Mouse (Mus musculus) ovary, adult 10 weeks (tissue): ENCODE results near the gene Mrpl32. TPM values are rescaled to one million over a fixed set of nuclear protein-coding genes. Genes with fewer than 3 reads are reported as not detected.

Experiments
- polyA plus RNA-seq: library from polyadenylated mRNA; stranded (reverse); fragments of 350-450 nt; fragmentation: Illumina TruSeq; extraction: RNeasy Lipid Tissue Mini Kit (QIAGEN cat#74804); gene quantifications from one replicate; pipeline ENCODE4 v1.2.3, GENCODE M21; 2014

The Mrpl32 gene
- 202 TPM for polyA plus RNA-seq

DNA sequence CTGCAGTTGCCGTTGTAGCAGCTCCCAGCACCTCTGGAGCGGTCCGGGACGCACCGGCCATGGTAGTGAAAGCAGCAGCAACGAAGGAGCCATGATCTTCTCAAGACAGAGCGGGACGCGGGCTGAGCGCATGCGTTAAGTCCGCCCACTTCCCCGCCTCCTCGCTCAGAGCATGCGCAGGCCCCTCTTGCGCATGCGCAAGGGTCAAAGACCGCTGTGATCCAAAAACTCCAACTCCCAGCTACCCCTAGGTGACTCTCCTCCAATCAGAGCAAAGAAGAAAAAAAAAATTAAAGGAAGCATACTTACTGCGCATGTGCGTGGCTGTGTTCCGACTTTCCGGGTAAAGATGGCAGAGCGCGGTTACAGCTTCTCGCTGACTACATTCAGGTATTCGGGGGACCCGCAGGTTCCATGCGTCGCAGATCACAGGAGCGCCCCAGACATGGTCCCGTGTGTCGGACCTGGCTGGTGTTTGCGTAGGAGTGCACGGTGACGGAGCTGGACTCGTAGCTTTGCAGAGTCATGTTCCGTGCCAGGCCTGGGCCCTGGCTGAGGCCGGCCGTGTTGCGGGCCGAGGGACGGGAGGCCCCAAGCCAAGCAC, at the start of gene Mrpl32, which contains the start of gene Psma2:
Mrpl32 (minus strand) TSS at position 240 of the 604 bp plus-strand sequence.
Psma2 (plus strand) TSS at position 315 of the 604 bp plus-strand sequence.

DNA sequence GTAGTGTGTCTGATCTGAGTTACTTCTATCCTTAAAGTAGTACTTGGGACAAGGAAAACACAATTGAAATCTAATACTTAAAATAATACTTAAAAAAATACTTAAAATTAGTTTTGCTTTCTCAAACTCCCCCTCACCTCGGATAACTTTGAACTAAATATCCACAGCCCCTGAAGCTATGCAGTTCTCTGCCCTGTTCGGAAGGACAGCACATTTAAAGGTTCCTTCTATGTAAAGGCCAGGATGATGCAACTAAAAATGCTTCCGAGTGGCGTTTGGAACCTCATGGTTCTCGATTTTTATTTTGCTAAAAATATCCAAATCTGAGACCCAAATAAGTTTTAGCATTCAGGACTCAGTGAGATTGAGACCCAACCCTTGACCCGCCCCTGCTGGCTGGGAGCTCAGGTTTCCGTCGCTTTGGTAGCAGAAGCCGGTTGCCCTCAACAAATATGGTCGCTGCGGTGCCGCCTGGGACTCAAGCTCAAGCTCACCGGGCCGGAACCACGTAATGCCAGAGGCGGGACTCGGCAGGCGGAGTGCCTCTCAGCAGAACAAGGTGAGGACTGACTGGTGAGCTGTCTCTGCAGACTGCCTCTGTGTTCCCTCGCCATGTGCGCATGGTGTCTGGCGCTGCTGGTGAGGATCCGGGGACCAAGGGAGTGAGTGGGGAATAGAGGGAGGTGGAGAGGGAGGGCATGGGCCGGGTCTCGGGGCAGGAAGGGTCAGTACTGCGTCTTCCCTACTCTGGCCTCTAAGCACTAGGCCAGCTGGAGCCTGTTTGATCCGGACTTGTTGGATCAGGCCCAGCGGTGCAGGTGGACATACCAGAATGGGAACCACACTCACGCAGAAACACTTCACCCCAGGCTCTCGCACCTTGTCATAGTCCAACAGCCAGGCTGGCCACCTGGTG, 17.0 kb upstream of the Mrpl32 start, which contains the start of gene AW209491:
AW209491 (plus strand) TSS at position 429 of the 916 bp plus-strand sequence.

Other genes starting within 250 kb of the Mrpl32 start
- gene Hecw1, start 89.9 kb downstream of the Mrpl32 start, polyA plus RNA-seq, result 0.31 TPM
- 201 TPM for gene Psma2, start 75 bp upstream of the Mrpl32 start, polyA plus RNA-seq
- gene AW209491, start 17.0 kb upstream of the Mrpl32 start, polyA plus RNA-seq, result 18.5 TPM